Mouse (Mus musculus): ENCODE measurements around the gene Klhl22. TPM values are rescaled to one million over a fixed set of nuclear protein-coding genes. Genes with fewer than 3 reads are reported as not detected.

The Klhl22 gene
- total and polyA plus RNA-seq, 3 experiments, result not detected

DNA sequence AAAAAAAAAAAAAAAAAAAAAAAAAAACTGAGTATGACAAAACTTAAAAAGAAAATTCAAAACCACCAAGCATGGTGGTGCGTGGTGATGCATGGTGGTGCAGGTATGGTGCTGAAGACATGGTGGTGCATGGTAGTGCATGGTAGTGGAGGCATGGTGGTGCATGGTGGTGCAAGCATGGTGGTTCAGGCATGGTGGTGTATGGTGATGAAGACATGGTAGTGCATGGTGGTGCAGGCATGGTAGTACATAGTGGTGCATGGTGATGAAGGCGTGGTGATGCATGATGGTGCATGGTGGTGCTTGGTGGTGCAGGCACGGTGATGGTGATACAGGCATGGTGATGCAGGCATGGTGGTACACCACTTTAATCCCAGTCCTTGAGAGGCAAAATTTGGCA, 35.0 kb upstream of the Klhl22 start:
- Histone ChIP-seq H3K4me1 (ENCODE audit: control insufficient read depth in 1 of 2, insufficient read depth in 2 of 2) (peaks cover 10 to 27% of the 10 kb centered on the region in 2 experiments), H3K4me2 (ENCODE audit: insufficient read depth, low read depth, poor library complexity, severe bottlenecking) (no peak overlapping the region), H3K79me2 (replicated peaks; ENCODE audit: control insufficient read depth, extremely low read depth, insufficient read depth, poor library complexity, severe bottlenecking) (peaks cover 30% of the 10 kb centered on the region), H3K9ac (ENCODE audit: insufficient read depth, low read depth) (no peak overlapping the region), H3K4me3 (replicated peaks in 1 of 3; ENCODE audit: low read depth in 2 of 3, low read length in 2 of 3, poor library complexity in 1 of 3) (peak overlapping the region in 1 of 3 experiments; percentile 9), H3K9me3 (replicated peaks; ENCODE audit: low read length) (no peaks in the 10 kb centered on the region), H3K27me3 (replicated peaks) (no peaks in the 10 kb centered on the region), H3K36me3 (replicated peaks in 1 of 2; ENCODE audit: control insufficient read depth in 1 of 2, insufficient read depth in 1 of 2, low read length in 1 of 2) (peaks cover 0 to 9% of the 10 kb centered on the region in 2 experiments), H3K27ac (ENCODE audit: insufficient read depth, low read depth) (no peak overlapping the region)
- no peak for DNase-seq (ENCODE audit: extremely low read depth)
- TF ChIP-seq ZNF384 (IDR thresholded peaks at IDR 0.05; ENCODE audit: low read depth, low read length), result 0 out of 2 replicates have a peak, but pooled peaks have one; percentile 37
- no peak for TF ChIP-seq MXI1 (IDR thresholded peaks at IDR 0.05; ENCODE audit: low read depth, low read length)
- TF ChIP-seq MAX (IDR thresholded peaks at IDR 0.05; ENCODE audit: low read length), result no peak
- dilution Hi-C loops (cut with MboI; ENCODE audit: extremely low pct_ligation_motif_present, extremely low pct_unique_long_range_greater_than_20kb, low sequenced_read_pairs), result no loop called here
- in situ Hi-C loops (cut with MboI; ENCODE audit: low pct_ligation_motif_present, low pct_unique_long_range_greater_than_20kb, low sequenced_read_pairs), result no loop called here

DNA sequence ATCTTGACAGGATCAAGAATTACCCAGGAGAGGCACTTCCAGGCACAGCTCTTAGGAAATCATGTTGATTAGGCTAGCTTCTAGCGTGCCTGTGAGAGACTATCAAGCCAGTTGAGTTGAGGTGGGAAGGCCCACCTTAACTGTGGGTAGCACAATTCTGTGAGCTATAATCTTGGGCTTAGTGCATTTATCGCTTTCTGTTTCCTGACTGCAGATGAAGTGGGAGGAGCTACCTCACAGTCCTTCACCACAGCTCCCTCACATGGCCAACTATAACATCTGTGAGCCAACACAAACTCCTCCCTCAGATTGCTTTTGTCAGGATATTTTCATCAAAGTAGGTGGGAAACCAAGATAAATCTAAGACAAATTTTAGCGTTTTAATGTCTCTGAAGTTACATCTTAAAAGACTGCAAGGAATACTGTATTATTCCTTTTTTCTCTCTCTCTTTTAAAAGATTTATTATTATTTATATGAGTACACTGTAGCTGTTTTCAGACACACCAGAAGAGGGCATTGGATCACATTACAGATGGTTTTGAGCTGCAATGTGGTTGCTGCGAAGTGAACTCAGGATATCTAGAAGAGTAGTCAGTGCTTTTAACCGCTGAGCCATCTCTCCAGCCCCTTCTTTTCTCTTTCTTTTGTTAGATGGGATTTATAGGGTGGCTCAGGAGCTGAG, 32.1 kb upstream of the Klhl22 start:
- Histone ChIP-seq H3K9ac (ENCODE audit: insufficient read depth, low read depth) (peak overlapping the region; percentile 64), H3K4me3 (replicated peaks in 1 of 3; ENCODE audit: low read depth in 2 of 3, low read length in 2 of 3, poor library complexity in 1 of 3) (peak overlapping the region in 1 of 3 experiments; percentile 22), H3K4me1 (ENCODE audit: control insufficient read depth in 1 of 2, insufficient read depth in 2 of 2) (peaks cover 7 to 14% of the 10 kb centered on the region in 2 experiments), H3K4me2 (ENCODE audit: insufficient read depth, low read depth, poor library complexity, severe bottlenecking) (peak overlapping the region; percentile 41), H3K9me3 (replicated peaks; ENCODE audit: low read length) (no peaks in the 10 kb centered on the region), H3K79me2 (replicated peaks; ENCODE audit: control insufficient read depth, extremely low read depth, insufficient read depth, poor library complexity, severe bottlenecking) (peaks cover 2% of the 10 kb centered on the region), H3K27ac (ENCODE audit: insufficient read depth, low read depth) (no peak overlapping the region), H3K36me3 (replicated peaks in 1 of 2; ENCODE audit: control insufficient read depth in 1 of 2, insufficient read depth in 1 of 2, low read length in 1 of 2) (no peaks in the 10 kb centered on the region), H3K27me3 (replicated peaks) (no peaks in the 10 kb centered on the region)
- TF ChIP-seq TBP (conservative IDR thresholded peaks at IDR 0.05; ENCODE audit: low read depth, low read length), result peak; percentile 70; the same call in 1 of the 2 replicates
- TF ChIP-seq RAD21 (IDR thresholded peaks at IDR 0.05; ENCODE audit: low read depth, low read length), result peak; percentile 48
- peak; percentile 28; the same call in 1 of the 2 replicates for TF ChIP-seq SMC3 (IDR thresholded peaks at IDR 0.05; ENCODE audit: low read depth, low read length)
- TF ChIP-seq POLR2A (IDR thresholded peaks at IDR 0.05; ENCODE audit: low read depth, low read length), result peak; percentile 69
- no peak for TF ChIP-seq NELFE (IDR thresholded peaks at IDR 0.05; ENCODE audit: low read depth, low read length)
- 0 out of 2 replicates have a peak, but pooled peaks have one; percentile 33 for TF ChIP-seq TCF12 (IDR thresholded peaks at IDR 0.05; ENCODE audit: low read depth, low read length)
- no peak for TF ChIP-seq ZNF384 (IDR thresholded peaks at IDR 0.05; ENCODE audit: low read depth, low read length)
- peak in 1 of 2 experiments; percentile 90; a peak in 2 of 4 replicates for TF ChIP-seq CTCF (conservative IDR thresholded peaks at IDR 0.05 in 1 of 2, IDR thresholded peaks at IDR 0.05 in 1 of 2; ENCODE audit: low read depth in 2 of 2, low read length in 2 of 2)
- TF ChIP-seq ELF1 (IDR thresholded peaks at IDR 0.05; ENCODE audit: low read depth, low read length), result peak; percentile 68
- TF ChIP-seq MYC (IDR thresholded peaks at IDR 0.05; ENCODE audit: low read depth, low read length), result peak; percentile 56; the same call in 1 of the 2 replicates
- no peak for TF ChIP-seq MXI1 (IDR thresholded peaks at IDR 0.05; ENCODE audit: low read depth, low read length)
- DNase-seq (ENCODE audit: extremely low read depth), result peak; percentile 85
- in situ Hi-C loops (cut with MboI; ENCODE audit: low pct_ligation_motif_present, low pct_unique_long_range_greater_than_20kb, low sequenced_read_pairs), result no loop called here
- dilution Hi-C loops (cut with MboI; ENCODE audit: extremely low pct_ligation_motif_present, extremely low pct_unique_long_range_greater_than_20kb, low sequenced_read_pairs), result no loop called here

DNA sequence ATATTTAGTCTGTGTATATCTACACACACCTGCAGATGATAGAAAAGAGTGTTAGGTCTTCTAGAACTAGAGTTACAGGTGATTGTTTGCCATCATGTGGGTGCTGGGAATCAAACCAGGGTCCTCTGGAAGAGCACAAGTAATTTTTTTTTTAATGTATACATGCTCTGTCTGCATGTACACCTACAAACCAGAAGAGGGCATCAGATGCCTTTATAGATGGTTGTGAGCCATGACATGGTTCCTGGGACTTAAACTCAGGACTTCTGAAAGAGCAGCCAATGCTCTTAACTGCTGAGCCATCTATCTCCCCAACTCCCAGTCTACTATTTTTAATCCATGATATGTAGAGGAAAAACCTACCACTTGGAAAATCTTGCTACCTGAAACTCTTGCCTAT, 29.4 kb upstream of the Klhl22 start:
- in situ Hi-C loops (cut with MboI; ENCODE audit: low pct_ligation_motif_present, low pct_unique_long_range_greater_than_20kb, low sequenced_read_pairs), result loop anchor here (10.0 kb wide), 1 partner anchor 175 kb away; no protein-coding TSS in a partner anchor
- DNase-seq (ENCODE audit: extremely low read depth), result no peak
- Histone ChIP-seq H3K27me3 (replicated peaks) (no peaks in the 10 kb centered on the region), H3K79me2 (replicated peaks; ENCODE audit: control insufficient read depth, extremely low read depth, insufficient read depth, poor library complexity, severe bottlenecking) (no peaks in the 10 kb centered on the region), H3K36me3 (replicated peaks in 1 of 2; ENCODE audit: control insufficient read depth in 1 of 2, insufficient read depth in 1 of 2, low read length in 1 of 2) (no peaks in the 10 kb centered on the region), H3K9ac (ENCODE audit: insufficient read depth, low read depth) (no peak overlapping the region), H3K9me3 (replicated peaks; ENCODE audit: low read length) (no peaks in the 10 kb centered on the region), H3K4me1 (ENCODE audit: control insufficient read depth in 1 of 2, insufficient read depth in 2 of 2) (peaks cover 3 to 11% of the 10 kb centered on the region in 2 experiments; a peak in 3 of 4 replicates), H3K27ac (ENCODE audit: insufficient read depth, low read depth) (no peak overlapping the region), H3K4me2 (ENCODE audit: insufficient read depth, low read depth, poor library complexity, severe bottlenecking) (no peak overlapping the region), H3K4me3 (replicated peaks in 1 of 3; ENCODE audit: low read depth in 2 of 3, low read length in 2 of 3, poor library complexity in 1 of 3) (no peak overlapping the region)
- dilution Hi-C loops (cut with MboI; ENCODE audit: extremely low pct_ligation_motif_present, extremely low pct_unique_long_range_greater_than_20kb, low sequenced_read_pairs), result no loop called here
- TF ChIP-seq RAD21 (IDR thresholded peaks at IDR 0.05; ENCODE audit: low read depth, low read length), result peak; percentile 37
- TF ChIP-seq ZKSCAN1 (IDR thresholded peaks at IDR 0.05; ENCODE audit: borderline replicate concordance, low read depth, low read length), result no peak
- no peak for TF ChIP-seq POLR2A (IDR thresholded peaks at IDR 0.05; ENCODE audit: low read depth, low read length)
- no peak for TF ChIP-seq CHD2 (IDR thresholded peaks at IDR 0.05; ENCODE audit: low read length)
- no peak for TF ChIP-seq BHLHE40 (IDR thresholded peaks at IDR 0.05; ENCODE audit: low read depth, low read length)
- peak in 1 of 2 experiments; percentile 55; a peak in 2 of 4 replicates for TF ChIP-seq CTCF (conservative IDR thresholded peaks at IDR 0.05 in 1 of 2, IDR thresholded peaks at IDR 0.05 in 1 of 2; ENCODE audit: low read depth in 2 of 2, low read length in 2 of 2)
- no peak for TF ChIP-seq ZC3H11A (IDR thresholded peaks at IDR 0.05; ENCODE audit: low read depth, low read length)
- TF ChIP-seq CHD1 (IDR thresholded peaks at IDR 0.05; ENCODE audit: low read depth, low read length), result no peak
- no peak for TF ChIP-seq IRF4 (IDR thresholded peaks at IDR 0.05; ENCODE audit: low read depth, low read length)
- TF ChIP-seq HCFC1 (IDR thresholded peaks at IDR 0.05; ENCODE audit: low read depth, low read length), result no peak
- no peak for TF ChIP-seq USF2 (conservative IDR thresholded peaks at IDR 0.05; ENCODE audit: low read depth, low read length)
- no peak for TF ChIP-seq SIN3A (IDR thresholded peaks at IDR 0.05; ENCODE audit: low read length)
- TF ChIP-seq POLR2AphosphoS2 (IDR thresholded peaks at IDR 0.05; ENCODE audit: low read depth, low read length), result no peak
- TF ChIP-seq USF1 (IDR thresholded peaks at IDR 0.05; ENCODE audit: low read depth, low read length), result no peak
- peak; percentile 63 for TF ChIP-seq ZNF384 (IDR thresholded peaks at IDR 0.05; ENCODE audit: low read depth, low read length)
- TF ChIP-seq MAX (IDR thresholded peaks at IDR 0.05; ENCODE audit: low read length), result no peak
- no peak for TF ChIP-seq ELF1 (IDR thresholded peaks at IDR 0.05; ENCODE audit: low read depth, low read length)
- TF ChIP-seq EP300 (IDR thresholded peaks at IDR 0.05; ENCODE audit: low read length), result no peak

Measured in CH12.LX (cell line).